Mouse (Mus musculus) cerebellum, adult 2 months (tissue): ENCODE measurements around the gene Ttc30a2.

Experiments
- CTCF ChIP-seq: fragments of 200-500 bp; IDR thresholded peaks from 2 replicates; pipeline ENCODE4 v1.5.1; 2011; ENCODE audit warnings: low read depth, mild to moderate bottlenecking, control low read depth, low read length, moderate library complexity, borderline replicate concordance; ENCODE audit not compliant: insufficient read depth
- POLR2A ChIP-seq: fragments of 200-500 bp; IDR thresholded peaks from 2 replicates; pipeline ENCODE4 v1.6.1; 2011; ENCODE audit warnings: low read length, control low read depth, borderline replicate concordance; ENCODE audit not compliant: insufficient read depth

- TF ChIP-seq CTCF (no peak), POLR2A (no peak)
These were observed 28.2 kb upstream of the Ttc30a2 start for GRCm38 (mm10) chr2:76006194-76006593.
